Mouse (Mus musculus): Measurements from ENCODE around the gene Ms4a4a.
"Not testable (repeated sequence)": the region's sequence is repeated elsewhere in the genome, so short reads cannot be mapped to it uniquely, and the experiment has no call there.

The Ms4a4a gene

GRCm38 (mm10) chr19:11375273-11375672, at the start of gene Ms4a4a:
Gene Ms4a4a, plus strand, starts transcription at chr19:11375523.
- DNase-seq (ENCODE audit: low read depth): no peak

- peak; percentile 26 for DNase-seq (ENCODE audit: low read depth)
Measured at GRCm38 (mm10) chr19:11335932-11336331, 39.4 kb upstream of the Ms4a4a start, which contains the start of gene Ms4a7. Gene Ms4a7, minus strand, starts transcription at chr19:11336146.

- DNase-seq (ENCODE audit: low read depth): no peak
Measured at GRCm38 (mm10) chr19:11343147-11343546, 32.2 kb upstream of the Ms4a4a start.

GRCm38 (mm10) chr19:11343992-11344391, 31.3 kb upstream of the Ms4a4a start:
- DNase-seq (ENCODE audit: low read depth): no peak

- DNase-seq (ENCODE audit: low read depth): no peak
Measured at GRCm38 (mm10) chr19:11349698-11350481, 25.4 kb upstream of the Ms4a4a start.

GRCm38 (mm10) chr19:11351878-11352277, 23.4 kb upstream of the Ms4a4a start:
- DNase-seq (ENCODE audit: low read depth): no peak

GRCm38 (mm10) chr19:11355730-11356129, 19.6 kb upstream of the Ms4a4a start:
- DNase-seq (ENCODE audit: low read depth): no peak

- no peak for DNase-seq (ENCODE audit: low read depth)
Measured at GRCm38 (mm10) chr19:11360106-11360505, 15.2 kb upstream of the Ms4a4a start.

- DNase-seq (ENCODE audit: low read depth): no peak
Measured at GRCm38 (mm10) chr19:11362002-11362401, 13.3 kb upstream of the Ms4a4a start.

GRCm38 (mm10) chr19:11368310-11368709, 7.0 kb upstream of the Ms4a4a start:
- DNase-seq (ENCODE audit: low read depth): no peak

GRCm38 (mm10) chr19:11371181-11371580, 4.1 kb upstream of the Ms4a4a start:
- DNase-seq (ENCODE audit: low read depth): no peak

GRCm38 (mm10) chr19:11376399-11376798, 1.1 kb downstream of the Ms4a4a start:
- no peak for DNase-seq (ENCODE audit: low read depth)

GRCm38 (mm10) chr19:11387109-11387508, 11.8 kb downstream of the Ms4a4a start:
- DNase-seq (ENCODE audit: low read depth): no peak

GRCm38 (mm10) chr19:11387685-11388084, 12.4 kb downstream of the Ms4a4a start:
- DNase-seq (ENCODE audit: low read depth): no peak

GRCm38 (mm10) chr19:11388949-11389348, 13.6 kb downstream of the Ms4a4a start:
- DNase-seq (ENCODE audit: low read depth): no peak

- no peak for DNase-seq (ENCODE audit: low read depth)
Measured at GRCm38 (mm10) chr19:11395769-11396168, 20.4 kb downstream of the Ms4a4a start.

GRCm38 (mm10) chr19:11404527-11404926, 29.2 kb downstream of the Ms4a4a start, which contains the start of gene Ms4a4c:
Gene Ms4a4c, plus strand, starts transcription at chr19:11404770.
- no peak for DNase-seq (ENCODE audit: low read depth)

GRCm38 (mm10) chr19:11407428-11407827, 32.1 kb downstream of the Ms4a4a start:
- DNase-seq (ENCODE audit: low read depth): no peak

GRCm38 (mm10) chr19:11408591-11408990, 33.3 kb downstream of the Ms4a4a start:
- no peak for DNase-seq (ENCODE audit: low read depth)

GRCm38 (mm10) chr19:11411640-11412039, 36.3 kb downstream of the Ms4a4a start:
- no peak for DNase-seq (ENCODE audit: low read depth)

- DNase-seq (ENCODE audit: low read depth): no peak
Measured at GRCm38 (mm10) chr19:11414084-11414483, 38.8 kb downstream of the Ms4a4a start.

GRCm38 (mm10) chr19:11415581-11415980, 40.3 kb downstream of the Ms4a4a start:
- DNase-seq (ENCODE audit: low read depth): no peak

- not testable (repeated sequence) for DNase-seq (ENCODE audit: low read depth)
Measured at GRCm38 (mm10) chr19:11418865-11419264, 43.5 kb downstream of the Ms4a4a start.

GRCm38 (mm10) chr19:11431209-11431608, 55.9 kb downstream of the Ms4a4a start:
- not testable (repeated sequence) for DNase-seq (ENCODE audit: low read depth)

Data from c-Kit-positive CD71-negative TER-119-negative erythroid progenitor cells, embryonic 14.5 days (primary cell).